Mouse (Mus musculus) common myeloid progenitor, adult 5-6 weeks (primary cell): ENCODE results near the gene Nckap5. TPM values are rescaled to one million over a fixed set of nuclear protein-coding genes. Genes with fewer than 3 reads are reported as not detected.

Source experiments
- ATAC-seq: replicated peaks from 2 replicates; pipeline ENCODE4 v1.8.0; 2016; ENCODE audit warnings: low read depth, mild to moderate bottlenecking, moderate TSS enrichment, inconsistent platforms; ENCODE audit not compliant: poor library complexity, severe bottlenecking
- total RNA-seq: library from RNA; stranded (forward); fragments of 200-1000, 187-1606 nt; gene quantifications from 2 replicates; pipeline ENCODE4 v1.2.3, GENCODE M21; 2017

The Nckap5 gene
- total RNA-seq, 1 experiment from 2014 or later = not detected

GRCm38 (mm10) chr1:126492206-126493071 is 338.2 kb downstream of the Nckap5 start:
- ATAC-seq = no peak

GRCm38 (mm10) chr1:126491412-126491811 is 339.2 kb downstream of the Nckap5 start:
- no peak for ATAC-seq

DNA sequence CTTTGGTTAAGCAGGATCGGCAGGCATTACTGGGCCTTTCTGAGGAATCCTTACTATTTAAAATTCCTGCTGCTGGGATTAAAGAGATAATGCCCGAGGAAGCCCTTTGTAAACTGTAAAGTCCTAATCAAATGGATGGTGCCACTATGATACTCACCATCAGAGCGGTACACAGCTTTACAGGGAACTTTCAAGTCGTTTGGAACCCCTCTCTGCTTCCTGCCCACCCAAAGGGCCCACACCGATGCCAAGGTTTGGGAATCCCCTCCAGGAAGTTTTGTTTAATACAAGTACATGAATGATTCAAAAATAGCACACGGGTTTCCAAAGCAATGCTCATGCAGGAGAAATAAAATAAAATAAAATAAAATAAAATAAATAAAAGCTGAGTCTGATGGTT is 340.3 kb downstream of the Nckap5 start:
- no peak for ATAC-seq

DNA sequence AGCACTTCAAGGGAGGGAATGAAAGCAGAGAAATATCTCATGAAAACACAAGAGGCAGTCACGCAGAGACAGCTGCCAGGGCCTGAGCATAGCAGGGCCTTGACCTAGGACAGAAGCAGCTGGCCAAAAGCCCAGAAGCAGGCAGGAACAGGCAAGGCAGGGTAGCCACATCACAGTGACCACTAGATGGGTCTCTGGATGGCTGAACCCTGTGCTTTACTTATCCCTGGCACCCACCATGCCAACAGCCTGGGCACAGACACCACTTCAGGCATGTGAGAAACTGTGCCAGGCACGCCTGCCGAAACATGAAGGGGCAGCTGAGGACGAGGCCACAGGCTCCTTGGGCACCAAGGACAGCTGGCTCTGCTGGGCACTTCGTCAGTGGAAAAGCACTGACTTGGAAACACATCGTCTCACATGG is 345.9 kb downstream of the Nckap5 start:
- ATAC-seq = no peak

- no peak for ATAC-seq
Measured at GRCm38 (mm10) chr1:126483665-126484064, 346.9 kb downstream of the Nckap5 start.

DNA sequence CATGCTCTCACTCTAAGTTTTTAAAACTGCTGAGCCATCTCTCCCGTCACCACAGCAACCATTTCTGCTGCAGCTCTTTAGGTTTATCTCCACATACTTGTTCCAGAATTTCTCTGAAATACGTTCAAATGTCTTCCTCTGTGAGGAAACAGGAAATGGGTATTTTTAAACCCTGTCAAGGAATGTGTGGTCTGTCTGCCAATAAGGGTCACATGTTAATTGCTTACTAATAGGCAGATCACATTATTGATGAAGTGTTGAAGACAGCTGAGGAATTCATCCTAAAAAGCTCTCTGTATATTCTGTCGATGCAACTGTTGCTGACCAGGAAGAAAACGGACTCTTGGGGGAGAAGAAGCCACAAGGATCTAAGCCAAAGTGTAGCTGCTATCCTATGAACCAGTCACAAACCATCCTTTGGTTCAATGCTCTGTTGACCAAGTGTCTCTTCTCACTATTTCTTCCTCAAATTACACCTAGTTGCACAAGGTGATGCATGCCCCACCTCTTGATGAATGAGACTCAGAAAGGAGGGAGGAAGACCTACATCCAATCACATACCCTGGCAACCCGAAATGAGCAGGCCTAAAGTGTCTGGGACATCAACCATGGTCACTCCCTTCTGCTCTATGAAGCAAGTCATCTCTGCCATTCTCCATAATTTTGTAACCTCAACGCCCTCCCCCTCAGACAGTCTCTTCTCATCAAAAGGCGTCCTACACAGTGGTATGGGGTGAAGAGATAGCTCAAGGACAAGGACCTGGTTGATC is 349.0 kb downstream of the Nckap5 start:
- no peak for ATAC-seq

DNA sequence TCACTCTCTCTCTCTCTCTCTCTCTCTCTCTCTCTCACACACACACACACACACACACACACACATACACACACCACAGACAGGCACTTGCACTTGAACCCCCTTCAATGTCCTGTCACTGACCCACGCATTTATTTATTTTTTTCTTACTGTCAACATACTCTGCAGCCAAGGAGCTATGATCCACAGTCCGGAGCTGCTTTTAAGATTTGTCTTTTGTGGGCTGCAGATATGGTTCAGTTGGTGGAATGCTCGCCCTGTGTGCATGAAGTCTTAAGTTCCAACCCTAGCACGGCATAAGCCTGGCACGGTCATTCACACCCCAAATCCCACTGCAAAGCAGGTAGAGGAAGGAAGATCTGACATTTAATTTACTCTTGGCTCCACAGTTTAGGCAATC is 357.6 kb downstream of the Nckap5 start:
- ATAC-seq = no peak

GRCm38 (mm10) chr1:126471419-126471818 is 359.2 kb downstream of the Nckap5 start:
- no peak for ATAC-seq

- no peak for ATAC-seq
Measured at GRCm38 (mm10) chr1:126470883-126471282, 359.7 kb downstream of the Nckap5 start.

DNA sequence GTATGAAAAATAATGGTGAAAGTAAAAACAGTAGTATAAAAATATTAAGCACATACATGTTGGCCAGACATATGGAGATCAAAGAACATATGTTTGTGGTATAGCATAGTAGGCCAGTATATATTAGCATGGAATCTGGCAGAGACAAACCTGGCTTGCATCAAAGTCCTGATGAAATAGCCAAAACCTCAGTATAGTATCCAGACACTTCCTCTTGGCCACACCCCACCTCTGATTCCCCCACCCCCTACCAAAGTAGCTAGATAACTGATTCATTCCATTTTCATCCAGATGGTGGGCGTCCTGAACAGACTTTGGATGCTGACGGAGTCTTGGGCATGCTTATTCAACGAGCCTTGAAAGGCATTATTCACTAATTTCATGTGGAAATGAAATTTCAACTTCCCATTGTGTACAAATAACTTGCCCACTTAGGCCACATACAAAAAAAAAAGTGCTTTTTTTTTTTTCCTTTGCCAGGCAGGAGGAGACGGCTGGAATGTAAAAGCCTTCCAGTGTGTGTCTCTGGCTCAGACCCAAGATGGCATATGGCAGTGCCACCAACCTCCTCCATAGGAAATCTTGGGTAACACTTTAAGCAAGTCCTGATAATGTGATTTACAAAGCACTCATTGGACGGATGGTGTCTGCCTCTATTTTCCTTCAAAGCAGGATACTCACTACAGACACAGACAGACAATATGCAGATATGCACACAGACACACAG is 360.6 kb downstream of the Nckap5 start:
- no peak for ATAC-seq

- no peak for ATAC-seq
Measured at GRCm38 (mm10) chr1:126461527-126462354, 368.9 kb downstream of the Nckap5 start.

DNA sequence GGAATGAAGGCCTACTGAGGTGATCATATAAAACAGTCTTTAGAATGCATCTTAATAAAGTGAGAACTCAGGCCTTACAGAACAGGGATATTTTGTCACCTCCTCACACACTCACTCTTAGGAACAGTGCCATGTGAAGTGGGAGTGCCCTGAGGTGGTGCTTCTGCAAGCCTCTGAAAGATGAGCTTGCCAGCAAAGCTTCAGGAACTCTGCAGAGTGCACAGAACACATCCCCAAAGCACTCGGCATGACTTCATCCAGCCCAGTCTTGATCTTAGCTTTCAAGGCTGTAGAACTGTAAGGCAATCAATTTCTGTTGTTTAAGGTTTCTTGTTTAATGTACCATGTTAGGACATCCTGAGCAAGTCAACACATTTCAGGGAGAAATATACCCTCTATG is 372.9 kb downstream of the Nckap5 start:
- ATAC-seq = no peak

- ATAC-seq = no peak
Measured at GRCm38 (mm10) chr1:126454504-126455173, 376.0 kb downstream of the Nckap5 start.

DNA sequence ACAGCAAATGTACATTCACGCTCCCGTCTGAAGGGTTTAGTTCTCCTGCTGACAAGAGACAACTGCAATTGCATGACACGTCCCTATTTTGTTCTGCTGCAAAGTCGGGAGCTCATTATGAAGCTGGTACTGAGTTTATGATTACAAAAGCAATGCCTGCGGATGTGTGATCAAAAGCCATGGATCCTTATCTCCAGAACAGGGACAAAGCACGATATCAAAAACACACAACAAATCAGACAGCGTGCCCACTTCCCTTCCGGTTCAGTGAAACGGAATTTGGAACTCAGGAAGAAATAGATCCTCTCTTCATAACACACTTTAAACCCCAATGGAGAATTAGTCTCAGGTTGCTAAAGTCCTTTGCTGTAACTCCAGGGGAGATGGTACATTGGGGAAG is 379.1 kb downstream of the Nckap5 start:
- ATAC-seq = no peak

DNA sequence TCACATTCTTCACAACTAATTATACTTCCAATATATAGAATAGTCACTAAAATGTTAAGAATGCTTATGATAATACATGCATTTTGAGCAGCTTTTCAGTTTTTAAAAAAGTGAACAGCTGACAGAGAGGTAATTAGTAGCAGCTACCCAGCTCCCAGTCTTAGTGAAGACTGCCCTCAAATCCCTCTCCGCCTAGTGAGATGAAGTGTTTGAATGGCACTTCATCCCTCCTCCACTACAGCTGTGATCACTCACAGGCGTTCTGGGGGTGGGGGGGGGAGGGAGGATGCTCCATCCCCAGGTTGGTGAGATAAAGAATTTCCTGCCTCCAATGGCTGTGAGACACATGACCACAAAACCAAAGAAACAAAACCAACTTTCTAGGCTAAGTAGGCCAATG is 381.2 kb downstream of the Nckap5 start:
- ATAC-seq = no peak

GRCm38 (mm10) chr1:126443890-126444289 is 386.7 kb downstream of the Nckap5 start:
- ATAC-seq = no peak

DNA sequence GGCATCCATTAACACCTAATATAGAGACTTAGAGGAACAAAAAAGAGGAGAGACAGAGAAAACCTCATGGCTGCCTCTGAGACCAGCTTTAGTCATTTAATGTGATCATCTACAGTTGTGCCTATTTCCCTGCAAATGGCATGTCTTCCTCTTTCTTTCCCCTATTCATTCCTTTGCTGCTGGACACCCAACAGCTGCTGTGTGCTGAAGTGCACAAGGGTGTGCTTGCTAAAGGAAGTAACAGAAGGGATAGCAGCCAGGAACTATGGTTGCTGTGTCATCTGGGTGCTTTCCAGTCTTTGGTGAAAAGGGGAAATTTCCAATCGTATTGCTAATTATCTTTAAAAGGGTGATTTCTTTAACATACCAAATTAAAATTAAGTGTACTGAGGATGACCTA is 387.9 kb downstream of the Nckap5 start:
- no peak for ATAC-seq

DNA sequence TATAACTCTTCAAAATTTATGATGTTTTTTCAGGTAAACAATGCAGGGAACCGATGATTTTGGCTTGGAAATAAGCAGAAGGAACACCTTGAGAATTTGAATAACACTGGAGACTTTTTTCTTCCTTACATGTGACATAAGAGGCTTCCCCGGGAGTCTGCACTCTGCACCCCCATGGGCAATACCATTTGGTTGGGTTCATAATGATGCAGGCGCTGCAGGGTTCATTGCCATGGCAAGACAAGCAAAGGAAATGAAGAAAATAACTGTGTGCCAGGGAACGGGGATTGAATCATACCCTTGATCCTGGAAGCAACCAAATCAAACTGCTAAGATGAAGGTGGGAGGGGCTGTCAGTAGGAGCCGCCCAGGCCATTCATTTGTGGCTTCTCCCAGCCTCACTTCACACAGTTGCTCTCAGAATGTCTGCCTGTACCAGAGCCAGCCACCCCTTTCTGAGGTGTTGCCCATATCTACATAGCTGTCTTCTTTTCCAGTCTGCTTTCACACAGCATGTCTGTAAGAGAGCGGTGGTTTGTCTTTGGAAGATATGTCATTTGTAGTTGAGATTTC is 392.5 kb downstream of the Nckap5 start:
- no peak for ATAC-seq
